Mouse (Mus musculus): ENCODE measurements around the gene Vsx1. TPM values are rescaled to one million over a fixed set of nuclear protein-coding genes. Genes with fewer than 3 reads are reported as not detected.

Gene Vsx1
- total RNA-seq, 2 experiments from 2014 or later = 0.11 TPM; not detected in 1

- intact Hi-C loops (cut with DNase I) = loop anchor here (10.0 kb wide), 1 partner anchor 1781 kb away; no protein-coding TSS in a partner anchor
- Histone ChIP-seq H3K27ac (peak overlapping the region; percentile 15; the same call in 1 of the 2 replicates), H3K4me3 (no peak overlapping the region)
- DNase-seq (ENCODE audit: extremely low spot score in 1 of 2, low spot score in 2 of 2) = no peak
- TF ChIP-seq CTCF (IDR thresholded peaks at IDR 0.05) = no peak
Measured at GRCm38 (mm10) chr2:150665534-150666451, 23.4 kb downstream of the Vsx1 start.

GRCm38 (mm10) chr2:150665006-150665405, 24.2 kb downstream of the Vsx1 start:
- DNase-seq (ENCODE audit: extremely low spot score in 1 of 2, low spot score in 2 of 2) = no peak
- intact Hi-C loops (cut with DNase I) = loop anchor here (10.0 kb wide), 1 partner anchor 1780 kb away; no protein-coding TSS in a partner anchor
- H3K4me3 ChIP-seq = no peak overlapping the region
- no peak for TF ChIP-seq CTCF (IDR thresholded peaks at IDR 0.05)
- no peak overlapping the region; the same call in 1 of the 2 replicates for H3K27ac ChIP-seq

- TF ChIP-seq CTCF (IDR thresholded peaks at IDR 0.05) = no peak
- Histone ChIP-seq H3K4me3 (no peak overlapping the region), H3K27ac (peak overlapping the region; percentile 73; the same call in 1 of the 2 replicates)
- intact Hi-C loops (cut with DNase I) = loop anchor here (10.0 kb wide), 1 partner anchor 1780 kb away; no protein-coding TSS in a partner anchor
- DNase-seq (ENCODE audit: extremely low spot score in 1 of 2, low spot score in 2 of 2) = no peak
Measured at GRCm38 (mm10) chr2:150664152-150664920, 24.8 kb downstream of the Vsx1 start.

- no peak for TF ChIP-seq CTCF (IDR thresholded peaks at IDR 0.05)
- DNase-seq (ENCODE audit: extremely low spot score in 1 of 2, low spot score in 2 of 2) = peak in 1 of 2 experiments; percentile 22
- Histone ChIP-seq H3K27ac (peak overlapping the region; percentile 73), H3K4me3 (no peak overlapping the region)
- intact Hi-C loops (cut with DNase I) = loop anchor here (10.0 kb wide), 1 partner anchor 1778 kb away; no protein-coding TSS in a partner anchor
Measured at GRCm38 (mm10) chr2:150663255-150663654, 25.9 kb downstream of the Vsx1 start.

- no peak overlapping the region for H3K4me3 ChIP-seq
- peak overlapping the region; percentile 61 for H3K27ac ChIP-seq
- DNase-seq (ENCODE audit: extremely low spot score in 1 of 2, low spot score in 2 of 2) = no peak
- intact Hi-C loops (cut with DNase I) = loop anchor here (10.0 kb wide), 1 partner anchor 1777 kb away; no protein-coding TSS in a partner anchor
- no peak for TF ChIP-seq CTCF (IDR thresholded peaks at IDR 0.05)
Measured at GRCm38 (mm10) chr2:150662007-150662406, 27.2 kb downstream of the Vsx1 start.

GRCm38 (mm10) chr2:150660668-150661451, 28.3 kb downstream of the Vsx1 start:
- H3K4me3 ChIP-seq = no peak overlapping the region
- H3K27ac ChIP-seq = peak overlapping the region; percentile 61
- DNase-seq (ENCODE audit: extremely low spot score in 1 of 2, low spot score in 2 of 2) = no peak
- intact Hi-C loops (cut with DNase I) = loop anchor here (10.0 kb wide), 1 partner anchor 1776 kb away; no protein-coding TSS in a partner anchor
- no peak for TF ChIP-seq CTCF (IDR thresholded peaks at IDR 0.05)

- intact Hi-C loops (cut with DNase I) = loop anchor here (10.0 kb wide), 1 partner anchor 1775 kb away; no protein-coding TSS in a partner anchor
- TF ChIP-seq CTCF (IDR thresholded peaks at IDR 0.05) = no peak
- peak overlapping the region; percentile 61 for H3K27ac ChIP-seq
- no peak overlapping the region for H3K4me3 ChIP-seq
- DNase-seq (ENCODE audit: extremely low spot score in 1 of 2, low spot score in 2 of 2) = no peak
Measured at GRCm38 (mm10) chr2:150660049-150660448, 29.1 kb downstream of the Vsx1 start.

- H3K4me3 ChIP-seq = no peak overlapping the region
- DNase-seq (ENCODE audit: extremely low spot score in 1 of 2, low spot score in 2 of 2) = no peak
- no peak for TF ChIP-seq CTCF (IDR thresholded peaks at IDR 0.05)
- intact Hi-C loops (cut with DNase I) = no loop called here
- H3K27ac ChIP-seq = no peak overlapping the region
Measured at GRCm38 (mm10) chr2:150656975-150657768, 32.0 kb downstream of the Vsx1 start.

GRCm38 (mm10) chr2:150656112-150656511, 33.0 kb downstream of the Vsx1 start:
- Histone ChIP-seq H3K4me3 (no peak overlapping the region), H3K27ac (no peak overlapping the region)
- no peak for TF ChIP-seq CTCF (IDR thresholded peaks at IDR 0.05)
- no peak for DNase-seq (ENCODE audit: extremely low spot score in 1 of 2, low spot score in 2 of 2)
- intact Hi-C loops (cut with DNase I) = no loop called here

GRCm38 (mm10) chr2:150655290-150655689, 33.9 kb downstream of the Vsx1 start:
- DNase-seq (ENCODE audit: extremely low spot score in 1 of 2, low spot score in 2 of 2) = no peak
- intact Hi-C loops (cut with DNase I) = no loop called here
- H3K4me3 ChIP-seq = no peak overlapping the region
- TF ChIP-seq CTCF (IDR thresholded peaks at IDR 0.05) = no peak
- H3K27ac ChIP-seq = no peak overlapping the region

Measured in left cerebral cortex, adult 2 months (tissue).